Mouse (Mus musculus): ENCODE data around the gene Akap17b.

DNA sequence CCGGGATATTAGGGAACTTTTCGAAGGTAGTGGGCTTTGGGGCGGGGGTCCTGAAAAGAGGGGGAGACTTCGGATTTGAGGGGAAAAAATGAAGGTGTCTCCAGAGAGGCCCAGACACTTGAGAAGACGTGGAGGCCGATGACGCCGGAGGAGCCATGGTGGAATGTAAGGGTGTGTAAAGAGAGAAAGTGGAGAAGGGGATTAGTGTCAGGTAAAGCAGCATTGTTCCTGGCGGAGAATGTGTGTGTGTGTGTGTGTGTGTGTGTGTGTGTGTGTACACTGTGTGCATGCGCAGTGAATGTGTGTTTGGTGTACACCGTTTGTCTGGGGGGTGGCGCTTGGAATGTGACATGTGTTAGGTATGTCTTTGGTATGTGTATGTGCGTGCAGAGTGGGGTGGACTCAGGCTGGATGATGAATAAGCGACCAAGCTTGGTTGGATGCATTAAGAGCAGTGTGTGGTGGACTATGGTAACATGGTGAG lies 46.3 kb downstream of the Akap17b start:
- TF ChIP-seq CTCF (IDR thresholded peaks at IDR 0.05; ENCODE audit: extremely low read depth, insufficient read depth, low read length) (no peak), POLR2A (IDR thresholded peaks at IDR 0.05; ENCODE audit: extremely low read depth, insufficient read depth, low read length) (0 out of 2 replicates have a peak, but pooled peaks have one; percentile 8)

Data from cortical plate, adult 2 months (tissue).